ENCODE assay signal across 9 mouse cellular contexts in genomic region chr16:32110951-32111699, GRCm38 (mm10). TPM values are rescaled to one million over a fixed set of nuclear protein-coding genes. Genes with fewer than 3 reads are reported as not detected.
DNase-seq lines count a peak whose midpoint lies in the region; ATAC-seq and TF ChIP-seq lines count a peak whose summit lies in the region.
"Had no signal": no experiment of that assay in that cellular context is flagged by ENCODE, and none has a peak within 500 bp of the region (broad histone marks: within the 10 kb centered on the region; RNA-seq: fewer than 3 reads in every experiment).

No protein-coding gene starts in this region.

- TF ChIP-seq CTCF in stomach, postnatal 0 days (IDR thresholded peaks at IDR 0.05; ENCODE audit: low read depth): peak; percentile 38

- H3K4me3 ChIP-seq in heart, embryonic 11.5 days (ENCODE audit: low read depth, low read length): no peak overlapping the region
- H3K4me3 ChIP-seq in stomach, postnatal 0 days (ENCODE audit: low read depth, low read length): no peak overlapping the region
- H3K4me3 ChIP-seq in hindbrain, embryonic 12.5 days: no peak overlapping the region
- H3K4me3 ChIP-seq: heart, embryonic 13.5 days; lung, embryonic 15.5 days had no signal

- H3K9ac ChIP-seq in heart, embryonic 11.5 days (ENCODE audit: low read depth, low read length): no peak overlapping the region
- H3K9ac ChIP-seq in stomach, postnatal 0 days (ENCODE audit: low read length): no peak overlapping the region
- H3K9ac ChIP-seq in hindbrain, embryonic 12.5 days: no peak overlapping the region
- H3K9ac ChIP-seq: heart, embryonic 13.5 days; lung, embryonic 15.5 days had no signal

- H3K9me3 ChIP-seq in heart, embryonic 11.5 days (replicated peaks; ENCODE audit: control insufficient read depth, low read length): no peaks in the 10 kb centered on the region
- H3K9me3 ChIP-seq in stomach, postnatal 0 days (ENCODE audit: control insufficient read depth, low read length): no peaks in the 10 kb centered on the region
- no peaks in the 10 kb centered on the region for H3K9me3 ChIP-seq in hindbrain, embryonic 12.5 days (replicated peaks)
- H3K9me3 ChIP-seq: heart, embryonic 13.5 days; lung, embryonic 15.5 days had no signal

- no peak overlapping the region for H3K27ac ChIP-seq in heart, embryonic 11.5 days (ENCODE audit: low read depth, low read length)
- H3K27ac ChIP-seq in stomach, postnatal 0 days (replicated peaks): no peak overlapping the region
- H3K27ac ChIP-seq in hindbrain, embryonic 12.5 days: no peak overlapping the region
- H3K27ac ChIP-seq: heart, embryonic 13.5 days; lung, embryonic 15.5 days had no signal

- H3K4me2 ChIP-seq in heart, embryonic 11.5 days: no peak overlapping the region
- no peak overlapping the region for H3K4me2 ChIP-seq in stomach, postnatal 0 days (replicated peaks; ENCODE audit: low read depth)
- H3K4me2 ChIP-seq in hindbrain, embryonic 12.5 days (replicated peaks): no peak overlapping the region
- H3K4me2 ChIP-seq: heart, embryonic 13.5 days; lung, embryonic 15.5 days had no signal

- H3K36me3 ChIP-seq in heart, embryonic 11.5 days (ENCODE audit: control insufficient read depth, insufficient read depth, low read length): no peaks in the 10 kb centered on the region
- 0 out of 2 replicates have a peak, but pooled peaks cover 3% of the 10 kb centered on the region for H3K36me3 ChIP-seq in stomach, postnatal 0 days (ENCODE audit: control insufficient read depth, insufficient read depth, low read length)
- peaks cover 22% of the 10 kb centered on the region for H3K36me3 ChIP-seq in hindbrain, embryonic 12.5 days

- 69% methylated on average over 15 of the region's 15 CpGs for WGBS in heart, embryonic 11.5 days (ENCODE audit: insufficient replicate concordance)
- 75% methylated on average over 15 of the region's 15 CpGs for WGBS in stomach, postnatal 0 days
- 85% methylated on average over 15 of the region's 15 CpGs for WGBS in hindbrain, embryonic 12.5 days

- DNase-seq in heart, adult 11 months: peak; percentile 76
- DNase-seq in lung, postnatal 36 days: peak; percentile 42
- no peak for DNase-seq in lung, postnatal 10 days
- peak; percentile 32 for DNase-seq in NIH3T3 (ENCODE audit: low read depth)
- DNase-seq in stomach, postnatal 0 days (ENCODE audit: low spot score): no peak

- no peaks in the 10 kb centered on the region for H3K4me1 ChIP-seq in heart, embryonic 11.5 days (ENCODE audit: control insufficient read depth, insufficient read depth, low read length)
- H3K4me1 ChIP-seq in stomach, postnatal 0 days (replicated peaks; ENCODE audit: control insufficient read depth, insufficient read depth): no peaks in the 10 kb centered on the region
- no peaks in the 10 kb centered on the region for H3K4me1 ChIP-seq in hindbrain, embryonic 12.5 days

- ATAC-seq in heart, embryonic 11.5 days (replicated peaks; ENCODE audit: insufficient number of reproducible peaks, low FRiP score, low TSS enrichment): no peak
- no peak for ATAC-seq in stomach, postnatal 0 days (ENCODE audit: low FRiP score, low TSS enrichment)
- ATAC-seq in hindbrain, embryonic 12.5 days (ENCODE audit: low FRiP score): no peak

- no peaks in the 10 kb centered on the region for H3K27me3 ChIP-seq in heart, embryonic 11.5 days (ENCODE audit: control insufficient read depth, insufficient read depth, low read length)
- H3K27me3 ChIP-seq in stomach, postnatal 0 days (ENCODE audit: control insufficient read depth, insufficient read depth, low read length): no peaks in the 10 kb centered on the region
- no peaks in the 10 kb centered on the region for H3K27me3 ChIP-seq in hindbrain, embryonic 12.5 days
- H3K27me3 ChIP-seq: heart, embryonic 13.5 days; lung, embryonic 15.5 days had no signal

- no peak for TF ChIP-seq EP300 in stomach, postnatal 0 days (optimal IDR thresholded peaks at IDR 0.05)

RNA-seq across cellular contexts. Expression of gene Cep19, which starts 11.5 kb away (rescaled TPM):
- 22.0 and 24.4 TPM in 2 replicates for polyA plus RNA-seq in heart, embryonic 11.5 days (2014; fragmentation: Nextera tagmentation; extraction: Ambion mirVana)
- polyA plus RNA-seq in stomach, postnatal 0 days (2015; fragmentation: Nextera tagmentation; extraction: Ambion mirVana): 19.0 and 19.1 TPM in 2 replicates
- 39.6 and 41.9 TPM in 2 replicates for polyA plus RNA-seq in hindbrain, embryonic 12.5 days (2016; fragmentation: Nextera tagmentation; extraction: Ambion mirVana)

RNA-seq across cellular contexts. Expression of gene Pigx, which starts 11.6 kb away (rescaled TPM):
- 86.3 and 91.7 TPM in 2 replicates for polyA plus RNA-seq in heart, embryonic 11.5 days (2014; fragmentation: Nextera tagmentation; extraction: Ambion mirVana)
- polyA plus RNA-seq in stomach, postnatal 0 days (2015; fragmentation: Nextera tagmentation; extraction: Ambion mirVana): 69.8 and 71.8 TPM in 2 replicates
- 124 and 135 TPM in 2 replicates for polyA plus RNA-seq in hindbrain, embryonic 12.5 days (2016; fragmentation: Nextera tagmentation; extraction: Ambion mirVana)

RNA-seq across cellular contexts. Expression of gene Pak2, which starts 32.0 kb away (rescaled TPM):
- polyA plus RNA-seq in heart, embryonic 11.5 days (2014; fragmentation: Nextera tagmentation; extraction: Ambion mirVana): 33.9 and 37.5 TPM in 2 replicates
- polyA plus RNA-seq in stomach, postnatal 0 days (2015; fragmentation: Nextera tagmentation; extraction: Ambion mirVana): 22.2 and 23.6 TPM in 2 replicates
- polyA plus RNA-seq in hindbrain, embryonic 12.5 days (2016; fragmentation: Nextera tagmentation; extraction: Ambion mirVana): 48.5 and 50.3 TPM in 2 replicates

RNA-seq across cellular contexts. Expression of gene Nrros, which starts 54.3 kb away (rescaled TPM):
- 5.9 and 6.6 TPM in 2 replicates for polyA plus RNA-seq in heart, embryonic 11.5 days (2014; fragmentation: Nextera tagmentation; extraction: Ambion mirVana)
- polyA plus RNA-seq in stomach, postnatal 0 days (2015; fragmentation: Nextera tagmentation; extraction: Ambion mirVana): 8.2 TPM in 2 replicates
- polyA plus RNA-seq in hindbrain, embryonic 12.5 days (2016; fragmentation: Nextera tagmentation; extraction: Ambion mirVana): 9.8 and 10.1 TPM in 2 replicates

Comparison
In these comparisons a context has a peak if more than half of its experiments do, and no peak if none do; other contexts are left out.
1. DNase-seq: peak in heart, adult 11 months (single experiment), lung, postnatal 36 days (single experiment) and NIH3T3 (single experiment); none in lung, postnatal 10 days (single experiment) and stomach, postnatal 0 days (single experiment).